Mouse (Mus musculus) limb, embryonic 15.5 days (tissue): ENCODE results near the gene Vwa3b. TPM values are rescaled to one million over a fixed set of nuclear protein-coding genes. Genes with fewer than 3 reads are reported as not detected.

Experiments
- ATAC-seq: fragments of 200-750 bp; cut with Nextera tagmentation; 2 replicates; pipeline ENCODE4 v1.8.0; 2017; ENCODE audit warnings: low read depth, moderate TSS enrichment; ENCODE audit not compliant: insufficient number of reproducible peaks, low FRiP score, low TSS enrichment
- H3K27ac ChIP-seq: fragments of 300-500 bp; sonication (generic); 2 replicates; pipeline ENCODE4 v1.5.1; 2015; ENCODE audit warnings: moderate library complexity, mild to moderate bottlenecking, inconsistent platforms
- H3K27me3 ChIP-seq: fragments of 300-500 bp; sonication (generic); 2 replicates; pipeline ENCODE4 v1.6.1; 2015; ENCODE audit warnings: inconsistent platforms
- H3K36me3 ChIP-seq: fragments of 300-500 bp; sonication (generic); 2 replicates; pipeline ENCODE4 v1.6.1; 2015; ENCODE audit warnings: inconsistent platforms
- H3K4me1 ChIP-seq: fragments of 300-500 bp; sonication (generic); 2 replicates; pipeline ENCODE4 v1.6.1; 2015; ENCODE audit warnings: inconsistent platforms
- H3K4me2 ChIP-seq: fragments of 300-500 bp; sonication (generic); 2 replicates; pipeline ENCODE4 v1.6.1; 2015; ENCODE audit warnings: mild to moderate bottlenecking, inconsistent platforms
- H3K4me3 ChIP-seq: fragments of 300-500 bp; sonication (generic); 2 replicates; pipeline ENCODE4 v1.5.1; 2015; ENCODE audit warnings: mild to moderate bottlenecking, inconsistent platforms
- H3K9ac ChIP-seq: fragments of 300-500 bp; sonication (generic); 2 replicates; pipeline ENCODE4 v1.6.1; 2015; ENCODE audit warnings: inconsistent platforms
- H3K9me3 ChIP-seq: fragments of 300-500 bp; sonication (generic); 2 replicates; pipeline ENCODE4 v1.6.1; 2016; ENCODE audit warnings: inconsistent platforms
- WGBS: fragments of 180-500 bp; shearing (Covaris S2); methylation state at CpG from one replicate; pipeline ENCODE4 v1.1.7; 2015; 5-methylcytosine and 5-hydroxymethylcytosine counted together
- polyA plus RNA-seq: library from polyadenylated mRNA; unstranded; fragments of >200 nt; fragmentation: Nextera tagmentation; extraction: Ambion mirVana; gene quantifications from 2 replicates; pipeline ENCODE4 v1.2.1, GENCODE M21; 2015

Vwa3b gene
- polyA plus RNA-seq, 1 experiment from 2014 or later, result 1.2 TPM

- ATAC-seq, result no peak
- H3K27ac ChIP-seq, result no peak overlapping the region
- H3K4me2 ChIP-seq, result no peak overlapping the region
- H3K4me3 ChIP-seq, result no peak overlapping the region
- H3K27me3 ChIP-seq, result no peaks in the 10 kb centered on the region
- no peak overlapping the region for H3K9ac ChIP-seq
- H3K36me3 ChIP-seq, result no peaks in the 10 kb centered on the region
- WGBS, result 86% methylated on average over 8 of the region's 8 CpGs
- H3K9me3 ChIP-seq, result no peaks in the 10 kb centered on the region
- H3K4me1 ChIP-seq, result no peaks in the 10 kb centered on the region
These were observed 16.4 kb downstream of the Vwa3b start for GRCm38 (mm10) chr1:37042769-37043168.

- Histone ChIP-seq H3K27ac (no peak overlapping the region), H3K4me2 (no peak overlapping the region), H3K36me3 (no peaks in the 10 kb centered on the region), H3K4me3 (no peak overlapping the region), H3K9ac (no peak overlapping the region), H3K4me1 (no peaks in the 10 kb centered on the region), H3K9me3 (no peaks in the 10 kb centered on the region), H3K27me3 (no peaks in the 10 kb centered on the region)
- WGBS, result 94% methylated on average over 3 of the region's 3 CpGs
- no peak for ATAC-seq
These were observed 16.8 kb downstream of the Vwa3b start for GRCm38 (mm10) chr1:37043196-37043595.

DNA sequence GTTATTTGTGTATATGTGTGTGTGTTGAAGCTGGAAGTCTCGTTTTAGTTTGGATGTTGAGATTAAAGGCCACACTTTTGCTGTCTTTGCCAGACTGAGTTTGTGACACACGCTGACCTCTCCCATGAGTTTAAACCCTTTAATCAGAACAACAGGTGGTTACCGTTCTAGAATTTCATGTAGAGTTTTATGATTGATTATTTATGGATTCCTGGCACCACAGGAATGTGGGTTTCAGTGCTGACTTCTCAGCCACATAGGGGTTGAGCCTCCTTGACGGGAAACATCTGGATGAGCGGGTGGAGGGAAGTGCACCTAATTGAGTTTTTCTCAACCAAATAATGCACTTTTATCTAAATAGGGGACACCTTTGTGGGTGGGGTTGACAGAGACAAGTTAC lies 19.1 kb downstream of the Vwa3b start:
- H3K9ac ChIP-seq, result no peak overlapping the region
- H3K9me3 ChIP-seq, result no peaks in the 10 kb centered on the region
- H3K36me3 ChIP-seq, result no peaks in the 10 kb centered on the region
- 17% methylated on average over 5 of the region's 5 CpGs for WGBS
- H3K4me1 ChIP-seq, result no peaks in the 10 kb centered on the region
- H3K4me3 ChIP-seq, result no peak overlapping the region
- H3K27ac ChIP-seq, result no peak overlapping the region
- no peak overlapping the region for H3K4me2 ChIP-seq
- no peak for ATAC-seq
- no peaks in the 10 kb centered on the region for H3K27me3 ChIP-seq

- H3K27ac ChIP-seq, result no peak overlapping the region
- H3K36me3 ChIP-seq, result no peaks in the 10 kb centered on the region
- no peaks in the 10 kb centered on the region for H3K4me1 ChIP-seq
- no peak overlapping the region for H3K4me3 ChIP-seq
- WGBS, result 21% methylated on average over 4 of the region's 4 CpGs
- no peaks in the 10 kb centered on the region for H3K9me3 ChIP-seq
- H3K27me3 ChIP-seq, result no peaks in the 10 kb centered on the region
- no peak for ATAC-seq
- no peak overlapping the region for H3K9ac ChIP-seq
- no peak overlapping the region for H3K4me2 ChIP-seq
These were observed 22.8 kb downstream of the Vwa3b start for GRCm38 (mm10) chr1:37049159-37049558.

GRCm38 (mm10) chr1:37053691-37054090 lies 27.3 kb downstream of the Vwa3b start:
- Histone ChIP-seq H3K4me1 (no peaks in the 10 kb centered on the region), H3K27ac (no peak overlapping the region), H3K9ac (no peak overlapping the region), H3K36me3 (no peaks in the 10 kb centered on the region), H3K27me3 (no peaks in the 10 kb centered on the region), H3K4me2 (no peak overlapping the region), H3K4me3 (no peak overlapping the region), H3K9me3 (no peaks in the 10 kb centered on the region)
- ATAC-seq, result no peak
- WGBS, result 65% methylated on average over 4 of the region's 4 CpGs

- 0 out of 2 replicates have a peak, but pooled peaks cover 4% of the 10 kb centered on the region for H3K4me1 ChIP-seq
- no peak overlapping the region for H3K4me3 ChIP-seq
- no peaks in the 10 kb centered on the region for H3K27me3 ChIP-seq
- H3K36me3 ChIP-seq, result no peaks in the 10 kb centered on the region
- no peak overlapping the region for H3K27ac ChIP-seq
- 71% methylated on average over 6 of the region's 6 CpGs for WGBS
- H3K9ac ChIP-seq, result no peak overlapping the region
- H3K9me3 ChIP-seq, result no peaks in the 10 kb centered on the region
- no peak for ATAC-seq
- H3K4me2 ChIP-seq, result no peak overlapping the region
These were observed 30.6 kb downstream of the Vwa3b start for GRCm38 (mm10) chr1:37056831-37057561.

DNA sequence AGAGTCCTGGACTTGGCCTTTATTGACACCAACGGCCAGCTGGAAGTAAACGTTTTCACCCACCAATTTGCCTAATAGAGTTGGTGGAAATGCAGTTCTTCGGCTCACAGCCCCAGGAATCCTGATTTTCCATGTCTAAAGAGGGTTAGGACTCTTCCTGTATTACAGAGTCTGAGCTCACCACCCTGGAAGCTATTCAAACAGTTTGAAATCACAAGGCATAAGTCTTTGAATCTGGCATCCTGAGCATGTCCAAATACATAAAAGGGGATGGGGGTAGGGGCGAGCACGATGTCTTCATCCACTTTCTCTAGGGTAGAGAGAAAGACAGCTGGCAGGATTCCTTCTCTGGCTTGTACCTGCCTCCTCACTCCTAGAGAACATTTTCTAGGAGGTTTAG lies 34.5 kb downstream of the Vwa3b start:
- peaks cover 7% of the 10 kb centered on the region; the same call in 1 of the 2 replicates for H3K4me1 ChIP-seq
- H3K27me3 ChIP-seq, result no peaks in the 10 kb centered on the region
- WGBS, result 67% methylated on average over 5 of the region's 5 CpGs
- no peak for ATAC-seq
- no peaks in the 10 kb centered on the region for H3K9me3 ChIP-seq
- H3K36me3 ChIP-seq, result no peaks in the 10 kb centered on the region
- no peak overlapping the region for H3K9ac ChIP-seq
- H3K27ac ChIP-seq, result no peak overlapping the region
- H3K4me2 ChIP-seq, result no peak overlapping the region
- no peak overlapping the region for H3K4me3 ChIP-seq

- Histone ChIP-seq H3K27ac (no peak overlapping the region), H3K4me2 (no peak overlapping the region), H3K9ac (no peak overlapping the region), H3K4me1 (peaks cover 7% of the 10 kb centered on the region; the same call in 1 of the 2 replicates), H3K9me3 (no peaks in the 10 kb centered on the region), H3K4me3 (no peak overlapping the region), H3K36me3 (no peaks in the 10 kb centered on the region), H3K27me3 (no peaks in the 10 kb centered on the region)
- WGBS, result 69% methylated on average over 5 of the region's 5 CpGs
- ATAC-seq, result no peak
These were observed 36.7 kb downstream of the Vwa3b start for GRCm38 (mm10) chr1:37063053-37063452.

- peaks cover 7% of the 10 kb centered on the region; the same call in 1 of the 2 replicates for H3K4me1 ChIP-seq
- no peak overlapping the region for H3K4me2 ChIP-seq
- no peaks in the 10 kb centered on the region for H3K36me3 ChIP-seq
- no peak overlapping the region for H3K4me3 ChIP-seq
- no peak for ATAC-seq
- H3K9me3 ChIP-seq, result no peaks in the 10 kb centered on the region
- 63% methylated on average over 4 of the region's 4 CpGs for WGBS
- H3K9ac ChIP-seq, result no peak overlapping the region
- no peak overlapping the region for H3K27ac ChIP-seq
- no peaks in the 10 kb centered on the region for H3K27me3 ChIP-seq
These were observed 37.4 kb downstream of the Vwa3b start for GRCm38 (mm10) chr1:37063841-37064240.

GRCm38 (mm10) chr1:37065658-37066412 lies 39.4 kb downstream of the Vwa3b start:
- no peak for ATAC-seq
- no peak overlapping the region for H3K9ac ChIP-seq
- no peak overlapping the region for H3K27ac ChIP-seq
- WGBS, result 89% methylated on average over 11 of the region's 11 CpGs
- no peaks in the 10 kb centered on the region for H3K27me3 ChIP-seq
- no peaks in the 10 kb centered on the region for H3K36me3 ChIP-seq
- no peaks in the 10 kb centered on the region for H3K9me3 ChIP-seq
- H3K4me1 ChIP-seq, result peaks cover 7% of the 10 kb centered on the region; the same call in 1 of the 2 replicates
- no peak overlapping the region for H3K4me3 ChIP-seq
- no peak overlapping the region for H3K4me2 ChIP-seq

- 95% methylated on average over 7 of the region's 7 CpGs for WGBS
- H3K4me1 ChIP-seq, result peaks cover 4% of the 10 kb centered on the region; the same call in 1 of the 2 replicates
- no peak overlapping the region for H3K4me3 ChIP-seq
- H3K4me2 ChIP-seq, result no peak overlapping the region
- no peak overlapping the region for H3K9ac ChIP-seq
- H3K9me3 ChIP-seq, result no peaks in the 10 kb centered on the region
- H3K27me3 ChIP-seq, result no peaks in the 10 kb centered on the region
- no peak for ATAC-seq
- no peaks in the 10 kb centered on the region for H3K36me3 ChIP-seq
- H3K27ac ChIP-seq, result no peak overlapping the region
These were observed 49.4 kb downstream of the Vwa3b start for GRCm38 (mm10) chr1:37075759-37076158.

- no peaks in the 10 kb centered on the region for H3K36me3 ChIP-seq
- no peaks in the 10 kb centered on the region for H3K27me3 ChIP-seq
- 69% methylated on average over 9 of the region's 9 CpGs for WGBS
- no peak overlapping the region for H3K9ac ChIP-seq
- peaks cover 6% of the 10 kb centered on the region; the same call in 1 of the 2 replicates for H3K4me1 ChIP-seq
- no peak overlapping the region; the same call in 1 of the 2 replicates for H3K27ac ChIP-seq
- ATAC-seq, result no peak
- no peak overlapping the region for H3K4me2 ChIP-seq
- no peaks in the 10 kb centered on the region for H3K9me3 ChIP-seq
- no peak overlapping the region for H3K4me3 ChIP-seq
These were observed 50.9 kb downstream of the Vwa3b start for GRCm38 (mm10) chr1:37077266-37077665.
